Mouse (Mus musculus): ENCODE data around the gene Gtpbp1. TPM values are rescaled to one million over a fixed set of nuclear protein-coding genes. Genes with fewer than 3 reads are reported as not detected.

Gene Gtpbp1
- total RNA-seq, 1 experiment from 2014 or later, result 71.1 TPM

GRCm38 (mm10) chr15:79741173-79741858 lies 50.7 kb downstream of the Gtpbp1 start:
- ATAC-seq (replicated peaks in 1 of 2; ENCODE audit: insufficient read depth in 1 of 2, low FRiP score in 2 of 2, low TSS enrichment in 1 of 2, low read depth in 1 of 2, poor library complexity in 2 of 2, severe bottlenecking in 2 of 2), result peak; percentile 47 to 68

DNA sequence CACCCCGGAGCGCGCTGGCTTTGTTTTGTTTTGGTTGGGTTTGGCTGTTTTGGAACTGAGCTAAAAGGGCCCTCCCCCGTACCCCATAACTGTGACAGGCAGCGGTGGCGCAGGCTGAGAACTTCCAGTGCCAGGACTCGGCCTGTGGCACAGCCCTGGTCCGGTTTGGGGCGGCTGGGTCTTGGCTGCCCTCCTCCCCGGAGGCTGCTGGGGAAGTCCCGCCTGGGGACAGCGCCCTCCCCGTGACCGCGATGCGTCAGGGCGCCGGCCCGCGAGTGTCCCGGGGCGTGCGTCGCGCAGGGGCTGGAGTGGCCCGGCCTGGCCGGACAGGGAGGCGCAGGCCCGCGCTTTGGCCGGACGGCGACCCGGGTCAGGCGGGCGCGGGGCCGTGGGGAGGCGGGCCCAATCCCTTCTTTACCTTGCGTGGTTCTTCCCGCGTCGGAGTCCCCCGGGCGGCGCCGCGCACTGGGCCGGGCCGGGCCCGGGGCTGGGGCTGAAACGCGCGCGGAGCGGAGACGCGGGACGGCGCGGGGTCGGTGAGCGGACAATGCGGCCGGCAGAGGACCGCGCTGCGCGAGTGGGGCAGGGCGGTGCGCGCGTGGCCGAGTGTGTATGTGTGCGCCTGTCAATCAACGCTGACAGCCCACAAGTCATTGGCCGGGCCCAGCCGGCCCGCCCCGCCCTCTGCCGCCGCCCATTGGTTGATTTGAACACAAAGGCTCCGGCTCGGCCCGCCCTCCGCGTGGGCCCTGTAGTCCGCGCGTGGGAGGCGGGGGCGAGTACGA lies 51.5 kb downstream of the Gtpbp1 start, which contains the start of gene Sun2:
Sun2 (minus strand) TSS at position 616 of the 785 bp plus-strand sequence.
- ATAC-seq (replicated peaks in 1 of 2; ENCODE audit: insufficient read depth in 1 of 2, low FRiP score in 2 of 2, low TSS enrichment in 1 of 2, low read depth in 1 of 2, poor library complexity in 2 of 2, severe bottlenecking in 2 of 2), result peak; percentile 52 to 54

DNA sequence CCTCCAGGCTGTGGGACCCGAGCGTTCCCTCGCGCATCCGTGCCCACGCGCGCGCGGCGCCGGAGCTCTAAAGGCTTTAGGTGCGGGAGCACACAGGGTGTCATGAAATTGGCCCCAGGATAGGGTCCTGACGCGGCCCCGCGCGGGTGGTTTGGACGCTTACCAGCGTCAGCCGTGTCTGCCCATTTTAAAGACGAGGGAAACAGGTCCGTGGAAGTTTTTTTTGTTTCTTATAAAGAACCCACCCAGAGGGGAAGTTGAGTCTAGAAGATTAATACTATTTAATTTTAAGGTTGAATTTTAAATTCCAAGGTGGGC lies 52.0 kb downstream of the Gtpbp1 start:
- no peak for ATAC-seq (replicated peaks in 1 of 2; ENCODE audit: insufficient read depth in 1 of 2, low FRiP score in 2 of 2, low TSS enrichment in 1 of 2, low read depth in 1 of 2, poor library complexity in 2 of 2, severe bottlenecking in 2 of 2)

DNA sequence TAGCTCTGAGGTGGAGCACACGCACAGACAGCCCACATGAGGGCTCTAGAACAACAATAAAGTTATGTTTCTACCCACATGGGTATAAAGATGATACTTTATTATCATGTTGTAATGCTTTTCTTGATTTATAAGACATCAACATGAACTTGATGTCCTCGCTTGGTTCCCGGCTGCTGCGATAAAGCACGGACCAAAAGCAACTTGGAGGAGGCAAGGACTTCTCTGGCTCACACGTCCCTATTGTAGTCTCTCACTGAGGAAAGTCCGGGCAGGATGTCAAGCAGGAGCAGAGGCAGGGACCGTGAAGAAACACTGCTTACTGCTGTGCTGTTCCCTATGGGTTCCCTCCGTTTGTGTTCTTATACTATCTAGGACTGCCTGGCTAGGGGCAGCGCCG lies 53.4 kb downstream of the Gtpbp1 start:
- ATAC-seq (replicated peaks in 1 of 2; ENCODE audit: insufficient read depth in 1 of 2, low FRiP score in 2 of 2, low TSS enrichment in 1 of 2, low read depth in 1 of 2, poor library complexity in 2 of 2, severe bottlenecking in 2 of 2), result no peak

GRCm38 (mm10) chr15:79744742-79745141 lies 54.1 kb downstream of the Gtpbp1 start:
- no peak for ATAC-seq (replicated peaks in 1 of 2; ENCODE audit: insufficient read depth in 1 of 2, low FRiP score in 2 of 2, low TSS enrichment in 1 of 2, low read depth in 1 of 2, poor library complexity in 2 of 2, severe bottlenecking in 2 of 2)

DNA sequence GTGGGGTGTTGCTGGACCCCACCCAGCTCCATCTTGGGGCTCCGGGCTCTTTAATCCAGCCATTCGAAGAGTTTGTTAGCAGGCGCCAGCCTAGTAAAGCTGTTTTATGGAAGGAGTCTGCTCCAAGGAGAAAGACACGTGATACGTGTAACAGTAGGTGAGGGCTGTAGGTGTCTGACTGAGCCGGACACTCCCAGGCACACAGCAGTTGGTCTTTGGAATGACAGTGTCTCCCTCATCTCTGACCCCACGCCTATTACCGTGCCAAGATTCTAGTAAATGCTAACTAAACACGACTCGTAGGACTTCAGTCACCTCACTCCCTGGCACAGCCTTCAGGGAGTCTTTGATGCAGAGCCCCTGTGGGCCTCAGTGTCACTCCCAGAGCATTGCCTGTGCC lies 54.7 kb downstream of the Gtpbp1 start:
- no peak for ATAC-seq (replicated peaks in 1 of 2; ENCODE audit: insufficient read depth in 1 of 2, low FRiP score in 2 of 2, low TSS enrichment in 1 of 2, low read depth in 1 of 2, poor library complexity in 2 of 2, severe bottlenecking in 2 of 2)

DNA sequence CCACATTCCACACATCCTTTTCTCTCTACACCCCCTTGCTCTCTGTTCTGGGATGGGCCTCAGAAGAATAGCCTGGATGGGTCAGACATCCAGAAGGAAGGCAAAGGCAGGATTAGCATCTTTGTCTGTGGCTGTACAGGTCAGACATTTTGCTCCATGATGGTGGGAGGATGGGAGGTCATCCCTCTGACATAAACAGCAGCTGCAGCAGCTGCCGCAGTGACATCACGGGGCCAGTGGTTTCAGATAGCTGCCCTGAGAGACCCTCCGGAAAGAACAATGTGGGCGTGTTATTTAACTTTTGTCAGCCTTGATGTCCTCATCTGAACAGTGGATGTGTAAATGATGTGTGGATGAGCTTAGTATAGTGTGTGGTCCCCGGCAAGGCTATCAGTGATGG lies 55.2 kb downstream of the Gtpbp1 start:
- no peak for ATAC-seq (replicated peaks in 1 of 2; ENCODE audit: insufficient read depth in 1 of 2, low FRiP score in 2 of 2, low TSS enrichment in 1 of 2, low read depth in 1 of 2, poor library complexity in 2 of 2, severe bottlenecking in 2 of 2)

DNA sequence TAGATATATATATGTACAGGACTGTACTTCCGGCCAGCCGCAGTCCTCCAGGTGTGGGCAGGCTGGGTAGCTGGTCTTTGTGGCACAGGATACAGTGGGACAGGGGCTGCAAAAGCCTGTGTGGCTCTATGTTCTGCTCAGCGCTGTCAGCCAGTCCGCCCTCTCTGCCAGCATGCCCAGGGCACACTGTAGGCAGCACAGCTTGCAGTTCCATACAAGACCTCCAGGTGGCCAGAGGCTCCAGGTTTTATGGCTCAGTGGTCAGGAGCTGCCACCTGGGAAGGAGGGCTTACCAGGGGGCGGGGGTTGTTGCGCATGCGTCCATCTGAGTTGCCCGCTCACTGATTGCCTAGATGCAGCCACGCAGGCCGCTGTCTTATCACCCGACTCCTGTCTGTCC lies 57.4 kb downstream of the Gtpbp1 start:
- ATAC-seq (replicated peaks in 1 of 2; ENCODE audit: insufficient read depth in 1 of 2, low FRiP score in 2 of 2, low TSS enrichment in 1 of 2, low read depth in 1 of 2, poor library complexity in 2 of 2, severe bottlenecking in 2 of 2), result no peak; a peak in 1 of 4 replicates

GRCm38 (mm10) chr15:79749162-79749561 lies 58.5 kb downstream of the Gtpbp1 start:
- peak in 1 of 2 experiments; percentile 15; a peak in 2 of 4 replicates for ATAC-seq (replicated peaks in 1 of 2; ENCODE audit: insufficient read depth in 1 of 2, low FRiP score in 2 of 2, low TSS enrichment in 1 of 2, low read depth in 1 of 2, poor library complexity in 2 of 2, severe bottlenecking in 2 of 2)

DNA sequence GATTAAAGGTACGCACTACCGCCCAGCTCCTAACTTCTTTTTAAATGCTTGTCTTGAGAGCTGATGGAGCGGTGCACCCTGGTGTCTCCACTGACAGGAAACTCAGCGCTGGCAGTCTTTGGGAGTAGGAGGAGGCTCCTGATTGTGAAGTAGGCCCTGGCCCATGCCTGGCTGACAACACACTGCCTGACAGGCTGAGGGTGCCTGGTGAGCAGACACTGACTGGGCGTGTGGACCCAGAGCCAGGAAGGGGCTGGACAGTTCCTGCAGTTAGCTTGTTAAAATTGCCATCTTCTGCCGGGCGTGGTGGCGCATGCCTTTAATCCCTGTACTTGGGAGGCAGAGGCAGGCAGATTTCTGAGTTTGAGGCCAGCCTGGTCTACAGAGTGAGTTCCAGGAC lies 59.6 kb downstream of the Gtpbp1 start:
- ATAC-seq (replicated peaks in 1 of 2; ENCODE audit: insufficient read depth in 1 of 2, low FRiP score in 2 of 2, low TSS enrichment in 1 of 2, low read depth in 1 of 2, poor library complexity in 2 of 2, severe bottlenecking in 2 of 2), result no peak

- ATAC-seq (replicated peaks in 1 of 2; ENCODE audit: insufficient read depth in 1 of 2, low FRiP score in 2 of 2, low TSS enrichment in 1 of 2, low read depth in 1 of 2, poor library complexity in 2 of 2, severe bottlenecking in 2 of 2), result peak; percentile 52 to 54
Observed at GRCm38 (mm10) chr15:79751772-79752171, 61.1 kb downstream of the Gtpbp1 start.

DNA sequence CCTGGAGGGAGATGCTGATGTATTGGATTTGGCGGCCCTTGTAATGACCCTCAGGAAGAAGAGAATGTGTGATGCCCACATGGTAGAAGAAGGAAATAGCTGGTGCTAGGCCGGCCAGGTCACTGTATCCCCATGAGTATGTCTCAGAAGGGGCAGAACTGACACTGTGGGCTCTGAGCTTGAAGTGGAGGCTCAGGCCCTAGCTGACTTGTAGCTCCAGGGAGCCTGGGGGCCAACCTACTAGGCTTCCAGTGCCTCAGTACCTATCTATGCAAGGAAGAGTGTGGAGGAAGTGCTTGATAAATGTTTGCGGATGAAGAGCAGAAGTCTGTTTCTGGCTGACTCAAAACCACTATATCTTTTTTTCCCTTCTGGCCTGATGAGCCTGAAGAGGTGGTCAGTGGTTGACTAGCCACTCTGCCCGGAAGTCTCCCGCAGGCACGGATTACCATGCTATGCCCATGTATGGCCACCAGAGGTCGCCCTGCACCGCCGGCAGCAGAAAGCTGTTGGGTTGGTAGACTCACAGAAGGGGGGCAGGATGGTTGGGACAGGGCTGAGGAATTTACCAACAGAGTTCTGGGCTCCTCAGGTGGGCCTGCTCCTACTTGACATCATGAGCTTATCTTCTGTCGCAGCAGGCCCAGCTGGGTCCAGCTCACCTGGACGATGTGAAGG lies 62.2 kb downstream of the Gtpbp1 start:
- ATAC-seq (replicated peaks in 1 of 2; ENCODE audit: insufficient read depth in 1 of 2, low FRiP score in 2 of 2, low TSS enrichment in 1 of 2, low read depth in 1 of 2, poor library complexity in 2 of 2, severe bottlenecking in 2 of 2), result peak; percentile 34 to 64

GRCm38 (mm10) chr15:79753420-79753752 lies 62.7 kb downstream of the Gtpbp1 start:
- no peak for ATAC-seq (replicated peaks in 1 of 2; ENCODE audit: insufficient read depth in 1 of 2, low FRiP score in 2 of 2, low TSS enrichment in 1 of 2, low read depth in 1 of 2, poor library complexity in 2 of 2, severe bottlenecking in 2 of 2)

- ATAC-seq (replicated peaks in 1 of 2; ENCODE audit: insufficient read depth in 1 of 2, low FRiP score in 2 of 2, low TSS enrichment in 1 of 2, low read depth in 1 of 2, poor library complexity in 2 of 2, severe bottlenecking in 2 of 2), result no peak
Observed at GRCm38 (mm10) chr15:79753873-79754272, 63.2 kb downstream of the Gtpbp1 start.

GRCm38 (mm10) chr15:79755176-79755575 lies 64.5 kb downstream of the Gtpbp1 start:
- no peak for ATAC-seq (replicated peaks in 1 of 2; ENCODE audit: insufficient read depth in 1 of 2, low FRiP score in 2 of 2, low TSS enrichment in 1 of 2, low read depth in 1 of 2, poor library complexity in 2 of 2, severe bottlenecking in 2 of 2)

- no peak for ATAC-seq (replicated peaks in 1 of 2; ENCODE audit: insufficient read depth in 1 of 2, low FRiP score in 2 of 2, low TSS enrichment in 1 of 2, low read depth in 1 of 2, poor library complexity in 2 of 2, severe bottlenecking in 2 of 2)
Observed at GRCm38 (mm10) chr15:79755977-79756625, 65.5 kb downstream of the Gtpbp1 start.

- ATAC-seq (replicated peaks in 1 of 2; ENCODE audit: insufficient read depth in 1 of 2, low FRiP score in 2 of 2, low TSS enrichment in 1 of 2, low read depth in 1 of 2, poor library complexity in 2 of 2, severe bottlenecking in 2 of 2), result no peak
Observed at GRCm38 (mm10) chr15:79757118-79757517, 66.5 kb downstream of the Gtpbp1 start.

DNA sequence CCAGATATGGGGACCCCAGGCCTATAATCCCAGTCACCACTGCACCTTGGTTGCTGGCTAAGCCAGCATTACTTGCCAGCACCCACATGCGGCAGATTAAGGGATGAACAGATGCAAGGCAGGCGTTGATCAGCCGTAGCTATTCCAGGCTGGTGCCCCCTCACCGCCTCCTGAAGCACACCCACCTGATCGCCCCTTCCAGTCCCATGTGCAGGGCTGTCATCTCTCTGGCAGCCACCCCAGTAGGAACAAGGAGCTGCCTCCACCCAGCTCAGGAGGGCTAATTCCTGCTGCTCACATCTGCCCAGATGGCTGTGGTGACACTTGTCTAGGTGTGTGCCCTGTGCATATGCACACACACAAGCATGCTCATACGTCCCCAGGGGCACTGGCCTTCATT lies 70.3 kb downstream of the Gtpbp1 start:
- ATAC-seq (replicated peaks in 1 of 2; ENCODE audit: insufficient read depth in 1 of 2, low FRiP score in 2 of 2, low TSS enrichment in 1 of 2, low read depth in 1 of 2, poor library complexity in 2 of 2, severe bottlenecking in 2 of 2), result no peak

Measured in hematopoietic stem cell, adult 5-6 weeks (primary cell).